Comparison of ENCODE assay signal across 24 mouse cellular contexts in genomic region chr1:153144021-153144420, GRCm38 (mm10).
"Had no signal": no experiment of that assay in that cellular context is flagged by ENCODE, and none has a peak within 500 bp of the region (broad histone marks: within the 10 kb centered on the region; RNA-seq: fewer than 3 reads in every experiment).

No protein-coding gene starts in this region.

- DNase-seq: gastrocnemius, adult 2 months; gastrocnemius, postnatal 10 days; gastrocnemius, postnatal 25 days; heart, adult 18-20 months; heart, postnatal 10 days; heart, postnatal 4 days; kidney, adult 9 months; kidney, postnatal 25 days; liver; liver, embryonic 13.5 days had no signal

- H3K27me3 ChIP-seq: heart, embryonic 12.5 days; hindbrain, embryonic 12.5 days; intestine, embryonic 15.5 days; limb, embryonic 12.5 days; liver, embryonic 13.5 days; liver, embryonic 15.5 days had no signal

- H3K36me3 ChIP-seq: heart, embryonic 10.5 days; heart, embryonic 12.5 days; hindbrain, embryonic 10.5 days; hindbrain, embryonic 12.5 days; intestine, embryonic 15.5 days; limb, embryonic 12.5 days; liver, embryonic 13.5 days; liver, embryonic 15.5 days had no signal

- H3K9ac ChIP-seq: heart, embryonic 12.5 days; hindbrain, embryonic 12.5 days; hindbrain, embryonic 14.5 days; intestine, embryonic 15.5 days; limb, embryonic 12.5 days; liver, embryonic 13.5 days; liver, embryonic 15.5 days had no signal

- ATAC-seq: forebrain, embryonic 16.5 days; hindbrain, embryonic 16.5 days; inflammation-experienced regulatory T-cells, adult 6 months; intestine, embryonic 15.5 days had no signal

- H3K9me3 ChIP-seq: heart, embryonic 10.5 days; heart, embryonic 12.5 days; hindbrain, embryonic 10.5 days; hindbrain, embryonic 12.5 days; intestine, embryonic 15.5 days; limb, embryonic 12.5 days; liver, embryonic 13.5 days; liver, embryonic 15.5 days had no signal

- H3K4me2 ChIP-seq: heart, embryonic 12.5 days; hindbrain, embryonic 12.5 days; hindbrain, embryonic 14.5 days; intestine, embryonic 15.5 days; limb, embryonic 12.5 days; liver, embryonic 11.5 days; liver, embryonic 13.5 days; liver, embryonic 15.5 days had no signal

- H3K4me3 ChIP-seq: gastrocnemius, adult 2 months; heart, embryonic 10.5 days; heart, embryonic 12.5 days; hindbrain, embryonic 10.5 days; hindbrain, embryonic 12.5 days; intestine, embryonic 15.5 days; layer of hippocampus, adult 2 months; left cerebral cortex, adult 2 months; limb, embryonic 12.5 days; liver, embryonic 13.5 days; liver, embryonic 15.5 days had no signal

- H3K4me1 ChIP-seq: liver, embryonic 15.5 days had no signal

- H3K27ac ChIP-seq: gastrocnemius, adult 2 months; heart, embryonic 10.5 days; hindbrain, embryonic 10.5 days; hindbrain, embryonic 12.5 days; hindbrain, embryonic 14.5 days; intestine, embryonic 15.5 days; layer of hippocampus, adult 2 months; left cerebral cortex, adult 2 months; limb, embryonic 12.5 days; liver, embryonic 13.5 days; liver, embryonic 15.5 days had no signal
